In genomic region chr6:120186594-120186993, GRCm38 (mm10) we compare ENCODE assay signal across 27 mouse cellular contexts.
DNase-seq lines count a peak whose midpoint lies in the region; ATAC-seq and TF ChIP-seq lines count a peak whose summit lies in the region.
"Had no signal": no experiment of that assay in that cellular context is flagged by ENCODE, and none has a peak within 500 bp of the region (broad histone marks: within the 10 kb centered on the region; RNA-seq: fewer than 3 reads in every experiment).

No protein-coding gene starts in this region.

- H3K27me3 ChIP-seq in heart, embryonic 10.5 days (ENCODE audit: insufficient read depth, poor library complexity, severe bottlenecking): no peaks in the 10 kb centered on the region
- H3K27me3 ChIP-seq in neural tube, embryonic 11.5 days (ENCODE audit: control insufficient read depth, insufficient read depth, low read length): no peaks in the 10 kb centered on the region
- no peaks in the 10 kb centered on the region; the same call in 1 of the 2 replicates for H3K27me3 ChIP-seq in neural tube, embryonic 15.5 days (replicated peaks)
- H3K27me3 ChIP-seq in thymus, adult 2 months (ENCODE audit: control insufficient read depth, insufficient read depth, low read length): no peaks in the 10 kb centered on the region
- H3K27me3 ChIP-seq: CH12.LX; embryonic facial prominence, embryonic 13.5 days; embryonic facial prominence, embryonic 15.5 days had no signal

- H3K27ac ChIP-seq in heart, embryonic 10.5 days: peak overlapping the region; percentile 85; the same call in 1 of the 2 replicates
- H3K27ac ChIP-seq in neural tube, embryonic 11.5 days (ENCODE audit: low read depth, low read length): no peak overlapping the region
- no peak overlapping the region for H3K27ac ChIP-seq in neural tube, embryonic 15.5 days (replicated peaks)
- H3K27ac ChIP-seq in ES-E14 (ENCODE audit: insufficient read depth, low read depth, low read length, poor library complexity, severe bottlenecking): peak overlapping the region; percentile 74; the same call in 1 of the 2 replicates
- H3K27ac ChIP-seq in thymus, adult 2 months (ENCODE audit: control insufficient read depth, insufficient read depth, low read length): no peak overlapping the region
- H3K27ac ChIP-seq: embryonic facial prominence, embryonic 13.5 days; embryonic facial prominence, embryonic 15.5 days; forebrain, embryonic 12.5 days had no signal

- H3K4me1 ChIP-seq in heart, embryonic 10.5 days: peaks cover 65% of the 10 kb centered on the region
- no peaks in the 10 kb centered on the region for H3K4me1 ChIP-seq in neural tube, embryonic 11.5 days (ENCODE audit: control insufficient read depth, insufficient read depth, low read length)
- peaks cover 12% of the 10 kb centered on the region for H3K4me1 ChIP-seq in neural tube, embryonic 15.5 days
- peaks cover 8 to 46% of the 10 kb centered on the region in 2 experiments for H3K4me1 ChIP-seq in ES-E14 (ENCODE audit: control insufficient read depth in 2 of 2, insufficient read depth in 2 of 2, low read length in 2 of 2, poor library complexity in 1 of 2)
- peaks cover 38% of the 10 kb centered on the region for H3K4me1 ChIP-seq in thymus, adult 2 months (replicated peaks; ENCODE audit: control insufficient read depth, insufficient read depth, low read length)

- no peak for ATAC-seq in neural tube, embryonic 11.5 days (ENCODE audit: insufficient read depth, low FRiP score, low TSS enrichment)
- ATAC-seq in neural tube, embryonic 15.5 days (ENCODE audit: low FRiP score): no peak
- ATAC-seq: CD4-positive, CD25-positive, alpha-beta regulatory T cell, adult 4 months; forebrain, embryonic 14.5 days; forebrain, embryonic 16.5 days had no signal

- no peaks in the 10 kb centered on the region for H3K9me3 ChIP-seq in heart, embryonic 10.5 days
- no peaks in the 10 kb centered on the region for H3K9me3 ChIP-seq in neural tube, embryonic 11.5 days (ENCODE audit: control insufficient read depth, low read length)
- H3K9me3 ChIP-seq in neural tube, embryonic 15.5 days (replicated peaks): no peaks in the 10 kb centered on the region
- H3K9me3 ChIP-seq in ES-E14 (ENCODE audit: control insufficient read depth, insufficient read depth, low read depth, low read length): no peaks in the 10 kb centered on the region
- H3K9me3 ChIP-seq: embryonic facial prominence, embryonic 13.5 days; embryonic facial prominence, embryonic 15.5 days; forebrain, embryonic 10.5 days; forebrain, embryonic 12.5 days had no signal

- H3K4me2 ChIP-seq in neural tube, embryonic 11.5 days (ENCODE audit: low read depth): no peak overlapping the region
- H3K4me2 ChIP-seq in neural tube, embryonic 15.5 days: no peak overlapping the region
- H3K4me2 ChIP-seq: embryonic facial prominence, embryonic 15.5 days; forebrain, embryonic 12.5 days had no signal

- no peak for DNase-seq in heart, embryonic 10.5 days (ENCODE audit: low spot score)
- no peak for DNase-seq in heart, adult 11 months
- DNase-seq in neural tube, embryonic 11.5 days (ENCODE audit: low spot score): peak; percentile 0
- no peak for DNase-seq in ES-E14 (ENCODE audit: low read depth, low spot score)
- no peak for DNase-seq in thymus, adult 2 months
- no peak for DNase-seq in layer of hippocampus, postnatal 36 days
- DNase-seq: adrenal gland, adult 2 months; adrenal gland, postnatal 10 days; adrenal gland, postnatal 25 days; B cell, adult 2 months; cerebellum, adult 11 months; cerebellum, adult 18-20 months; cerebellum, adult 8-10 months; cerebellum, adult 9-11 months; cerebellum, postnatal 14 days; cerebellum, postnatal 36 days; embryo, embryonic 11 days had no signal

- 45% methylated on average over 3 of the region's 3 CpGs for WGBS in heart, embryonic 10.5 days
- 69% methylated on average over 3 of the region's 3 CpGs for WGBS in neural tube, embryonic 11.5 days
- 67% methylated on average over 3 of the region's 3 CpGs for WGBS in neural tube, embryonic 15.5 days
- 63% methylated on average over 3 of the region's 3 CpGs for WGBS in thymus, adult 2 months

- TF ChIP-seq CTCF in thymus, adult 2 months (IDR thresholded peaks at IDR 0.05; ENCODE audit: borderline replicate concordance, control insufficient read depth, extremely low read depth, insufficient read depth, low read length, poor library complexity): no peak

- H3K9ac ChIP-seq in neural tube, embryonic 11.5 days (ENCODE audit: low read length): no peak overlapping the region
- no peak overlapping the region for H3K9ac ChIP-seq in neural tube, embryonic 15.5 days (replicated peaks)
- H3K9ac ChIP-seq in ES-E14 (ENCODE audit: insufficient read depth, low read depth, low read length, poor library complexity, severe bottlenecking): no peak overlapping the region
- H3K9ac ChIP-seq: embryonic facial prominence, embryonic 13.5 days; embryonic facial prominence, embryonic 15.5 days; forebrain, embryonic 12.5 days had no signal

- no peak overlapping the region for H3K4me3 ChIP-seq in heart, embryonic 10.5 days
- H3K4me3 ChIP-seq in neural tube, embryonic 11.5 days (ENCODE audit: low read depth, low read length): no peak overlapping the region
- H3K4me3 ChIP-seq in neural tube, embryonic 15.5 days (replicated peaks): no peak overlapping the region
- no peak overlapping the region for H3K4me3 ChIP-seq in ES-E14 (ENCODE audit: insufficient read depth in 1 of 2, low read depth in 1 of 2, low read length in 2 of 2, poor library complexity in 1 of 2, severe bottlenecking in 1 of 2)
- no peak overlapping the region for H3K4me3 ChIP-seq in thymus, adult 2 months (ENCODE audit: control insufficient read depth, insufficient read depth, low read length)
- H3K4me3 ChIP-seq: embryonic facial prominence, embryonic 13.5 days; embryonic facial prominence, embryonic 15.5 days; erythroblast, embryonic 14.5 days; forebrain, embryonic 10.5 days; forebrain, embryonic 12.5 days had no signal

- H3K36me3 ChIP-seq in heart, embryonic 10.5 days: no peaks in the 10 kb centered on the region
- no peaks in the 10 kb centered on the region for H3K36me3 ChIP-seq in neural tube, embryonic 11.5 days (ENCODE audit: control insufficient read depth, insufficient read depth, low read length)
- no peaks in the 10 kb centered on the region for H3K36me3 ChIP-seq in neural tube, embryonic 15.5 days
- H3K36me3 ChIP-seq in ES-E14 (ENCODE audit: control insufficient read depth, insufficient read depth, low read length, poor library complexity, severe bottlenecking): no peaks in the 10 kb centered on the region
- H3K36me3 ChIP-seq in thymus, adult 2 months (ENCODE audit: control insufficient read depth, insufficient read depth, low read length): no peaks in the 10 kb centered on the region
- H3K36me3 ChIP-seq: embryonic facial prominence, embryonic 13.5 days; embryonic facial prominence, embryonic 15.5 days; forebrain, embryonic 10.5 days; forebrain, embryonic 12.5 days had no signal

- no peak for TF ChIP-seq POLR2A in thymus, adult 2 months (IDR thresholded peaks at IDR 0.05; ENCODE audit: control insufficient read depth, extremely low read depth, insufficient read depth, low read length, poor library complexity)

- in situ Hi-C loops in ES-E14 (cut with MboI; ENCODE audit: low sequenced_read_pairs in 2 of 2, unreplicated experiment in 2 of 2): loop anchor here in 1 of 2 experiments (25.0 kb wide), 1 partner anchor 699 kb away; the partner anchor contains the start of gene Fbxl14

TF ChIP-seq in ES-E14, 5 proteins besides CTCF, POLR2A, EP300 and RAD21:
- TF ChIP-seq CHD2 (IDR thresholded peaks at IDR 0.05; ENCODE audit: low read depth, low read length) (no peak), HCFC1 (IDR thresholded peaks at IDR 0.05; ENCODE audit: borderline replicate concordance, insufficient read depth, low read length) (no peak), MAFK (IDR thresholded peaks at IDR 0.05; ENCODE audit: insufficient read depth, low read depth, low read length) (no peak), ZNF384 (IDR thresholded peaks at IDR 0.05; ENCODE audit: low read depth, low read length) (no peak), ZC3H11A (IDR thresholded peaks at IDR 0.05; ENCODE audit: borderline replicate concordance, low read depth, low read length) (no peak)

Comparison
In these comparisons a context has a peak if more than half of its experiments do, and no peak if none do; other contexts are left out.
1. H3K27ac ChIP-seq: peak in heart, embryonic 10.5 days (single experiment) and ES-E14 (single experiment); none in neural tube, embryonic 11.5 days (single experiment), neural tube, embryonic 15.5 days (single experiment) and thymus, adult 2 months (single experiment).